Mouse (Mus musculus): ENCODE results near the gene Hist1h2ad. TPM values are rescaled to one million over a fixed set of nuclear protein-coding genes. Genes with fewer than 3 reads are reported as not detected.
A peak's percentile ranks its signal among the peaks of the same experiment; 100 is the strongest.
"Not testable (repeated sequence)": the region's sequence is repeated elsewhere in the genome, so short reads cannot be mapped to it uniquely, and the experiment has no call there.

Hist1h2ad gene
- polyA plus RNA-seq, 1 experiment from 2014 or later, result 0.49 TPM

- peak overlapping the region; percentile 48 for H3K27ac ChIP-seq (ENCODE audit: low read length)
- DNase-seq (ENCODE audit: low spot score) (peak; percentile 18), ATAC-seq (no peak)
- H3K9ac ChIP-seq (replicated peaks; ENCODE audit: low read depth), result peak overlapping the region; percentile 17; the same call in 1 of the 2 replicates
- H3K36me3 ChIP-seq (ENCODE audit: insufficient read depth, low read length), result no peaks in the 10 kb centered on the region
- no peak for TF ChIP-seq EP300 (IDR thresholded peaks at IDR 0.05)
- no peak for TF ChIP-seq CTCF (IDR thresholded peaks at IDR 0.05)
- peak overlapping the region; percentile 64 for H3K4me2 ChIP-seq (replicated peaks; ENCODE audit: low read depth, low read length)
- H3K4me1 ChIP-seq (ENCODE audit: insufficient read depth, low read depth, low read length), result peaks cover 11% of the 10 kb centered on the region; the same call in 1 of the 2 replicates
- peak overlapping the region; percentile 33 for H3K4me3 ChIP-seq (ENCODE audit: low read depth, low read length)
- 16% methylated on average over 2 of the region's 2 CpGs for WGBS
- no peaks in the 10 kb centered on the region for H3K9me3 ChIP-seq (ENCODE audit: low read length)
- no peaks in the 10 kb centered on the region for H3K27me3 ChIP-seq (replicated peaks; ENCODE audit: insufficient read depth, low read length)
Observed at GRCm38 (mm10) chr13:23572218-23573033, 1.8 kb upstream of the Hist1h2ad start.

- H3K27ac ChIP-seq (ENCODE audit: low read length), result peak overlapping the region; percentile 39; the same call in 1 of the 2 replicates
- 7% methylated on average over 14 of the region's 20 CpGs for WGBS
- H3K27me3 ChIP-seq (replicated peaks; ENCODE audit: insufficient read depth, low read length); H3K9me3 ChIP-seq (ENCODE audit: low read length); ATAC-seq; H3K36me3 ChIP-seq (ENCODE audit: insufficient read depth, low read length): not testable (repeated sequence)
- H3K4me3 ChIP-seq (ENCODE audit: low read depth, low read length), result peak overlapping the region; percentile 16; the same call in 1 of the 2 replicates
- H3K4me2 ChIP-seq (replicated peaks; ENCODE audit: low read depth, low read length), result peak overlapping the region; percentile 64
- peaks cover 11% of the 10 kb centered on the region; the same call in 1 of the 2 replicates for H3K4me1 ChIP-seq (ENCODE audit: insufficient read depth, low read depth, low read length)
- DNase-seq (ENCODE audit: low spot score), result peak; percentile 12
- H3K9ac ChIP-seq (replicated peaks; ENCODE audit: low read depth), result peak overlapping the region; percentile 27; the same call in 1 of the 2 replicates
Observed at GRCm38 (mm10) chr13:23573034-23573897, 915 bp upstream of the Hist1h2ad start.

GRCm38 (mm10) chr13:23574546-23575170 lies 477 bp downstream of the Hist1h2ad start:
- Histone ChIP-seq H3K4me2 (replicated peaks; ENCODE audit: low read depth, low read length) (peak overlapping the region; percentile 64), H3K4me1 (ENCODE audit: insufficient read depth, low read depth, low read length) (peaks cover 11% of the 10 kb centered on the region; the same call in 1 of the 2 replicates), H3K27ac (ENCODE audit: low read length) (peak overlapping the region; percentile 75; the same call in 1 of the 2 replicates), H3K4me3 (ENCODE audit: low read depth, low read length) (0 out of 2 replicates have a peak overlapping the region, but pooled peaks have one; percentile 15)
- 0% methylated on average over 5 of the region's 39 CpGs for WGBS
- ATAC-seq, result peak; percentile 3
- peak; percentile 36 for DNase-seq (ENCODE audit: low spot score)
- H3K9me3 ChIP-seq (ENCODE audit: low read length); H3K9ac ChIP-seq (replicated peaks; ENCODE audit: low read depth); H3K36me3 ChIP-seq (ENCODE audit: insufficient read depth, low read length); H3K27me3 ChIP-seq (replicated peaks; ENCODE audit: insufficient read depth, low read length): not testable (repeated sequence)

GRCm38 (mm10) chr13:23575271-23575851 lies 1.2 kb downstream of the Hist1h2ad start, which contains the start of gene Hist1h3d:
Gene Hist1h3d, plus strand, starts transcription at chr13:23575763.
- Histone ChIP-seq H3K4me3 (ENCODE audit: low read depth, low read length) (peak within 1 kb of the TSS; percentile 35), H3K4me1 (ENCODE audit: insufficient read depth, low read depth, low read length) (peaks cover 11% of the 10 kb centered on the region; the same call in 1 of the 2 replicates), H3K27ac (ENCODE audit: low read length) (peak within 1 kb of the TSS; percentile 76), H3K36me3 (ENCODE audit: insufficient read depth, low read length) (no peaks in the 10 kb centered on the region), H3K27me3 (replicated peaks; ENCODE audit: insufficient read depth, low read length) (no peaks in the 10 kb centered on the region), H3K9ac (replicated peaks; ENCODE audit: low read depth) (no peak within 1 kb of the TSS), H3K4me2 (replicated peaks; ENCODE audit: low read depth, low read length) (peak within 1 kb of the TSS; percentile 57), H3K9me3 (ENCODE audit: low read length) (no peaks in the 10 kb centered on the region)
- no peak for TF ChIP-seq CTCF (IDR thresholded peaks at IDR 0.05)
- TF ChIP-seq EP300 (IDR thresholded peaks at IDR 0.05), result no peak
- ATAC-seq, result peak; percentile 55
- peak; percentile 96 for DNase-seq (ENCODE audit: low spot score)
- under 1% methylated on average over 18 of the region's 18 CpGs for WGBS

GRCm38 (mm10) chr13:23575864-23576313 lies 1.7 kb downstream of the Hist1h2ad start:
- H3K9ac ChIP-seq (replicated peaks; ENCODE audit: low read depth); H3K27me3 ChIP-seq (replicated peaks; ENCODE audit: insufficient read depth, low read length); H3K36me3 ChIP-seq (ENCODE audit: insufficient read depth, low read length); H3K9me3 ChIP-seq (ENCODE audit: low read length); DNase-seq (ENCODE audit: low spot score); ATAC-seq: not testable (repeated sequence)
- Histone ChIP-seq H3K4me2 (replicated peaks; ENCODE audit: low read depth, low read length) (peak overlapping the region; percentile 57), H3K4me3 (ENCODE audit: low read depth, low read length) (peak overlapping the region; percentile 35), H3K27ac (ENCODE audit: low read length) (peak overlapping the region; percentile 76), H3K4me1 (ENCODE audit: insufficient read depth, low read depth, low read length) (peaks cover 11% of the 10 kb centered on the region; the same call in 1 of the 2 replicates)
- 0% methylated on average over 8 of the region's 40 CpGs for WGBS

Measured in lung, postnatal 0 days (tissue).